In the genomic region with DNA sequence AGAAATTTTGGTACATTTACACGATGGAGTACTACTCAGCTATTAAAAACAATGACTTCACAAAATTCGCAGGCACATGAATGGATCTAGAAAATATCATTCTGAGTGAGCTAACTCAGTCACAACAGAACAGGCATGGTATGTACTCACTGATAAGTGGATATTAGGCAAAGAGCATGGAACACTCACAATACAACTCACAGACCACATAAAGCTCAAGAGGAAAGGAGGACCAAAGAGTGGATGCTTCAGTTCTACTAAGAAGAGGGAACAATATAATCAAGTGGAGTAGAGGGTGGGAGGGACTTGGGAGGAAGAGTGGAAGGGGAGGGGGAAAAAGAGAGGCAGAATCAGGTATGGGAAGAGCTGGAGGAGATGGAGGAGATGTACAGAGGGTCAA, we compare ENCODE assay signal across 27 mouse cellular contexts.
"Had no signal": no experiment of that assay in that cellular context is flagged by ENCODE, and none has a peak within 500 bp of the region (broad histone marks: within the 10 kb centered on the region; RNA-seq: fewer than 3 reads in every experiment).

No protein-coding gene starts in this region.

- ATAC-seq: forebrain, embryonic 13.5 days; forebrain, embryonic 14.5 days; forebrain, embryonic 15.5 days; forebrain, embryonic 16.5 days; forebrain, postnatal 0 days had no signal

- H3K4me2 ChIP-seq: embryonic facial prominence, embryonic 12.5 days; embryonic facial prominence, embryonic 13.5 days; embryonic facial prominence, embryonic 15.5 days; forebrain, embryonic 12.5 days; forebrain, embryonic 13.5 days; forebrain, embryonic 15.5 days had no signal

- H3K4me1 ChIP-seq: embryonic facial prominence, embryonic 10.5 days; embryonic facial prominence, embryonic 12.5 days; embryonic facial prominence, embryonic 13.5 days; embryonic facial prominence, embryonic 15.5 days had no signal

- H3K9ac ChIP-seq: embryonic facial prominence, embryonic 12.5 days; embryonic facial prominence, embryonic 13.5 days; embryonic facial prominence, embryonic 15.5 days; forebrain, embryonic 12.5 days; forebrain, embryonic 13.5 days; forebrain, embryonic 15.5 days; forebrain, postnatal 0 days had no signal

- H3K36me3 ChIP-seq: embryonic facial prominence, embryonic 10.5 days; embryonic facial prominence, embryonic 12.5 days; embryonic facial prominence, embryonic 13.5 days; embryonic facial prominence, embryonic 15.5 days; forebrain, embryonic 10.5 days; forebrain, embryonic 12.5 days; forebrain, embryonic 15.5 days had no signal

- H3K9me3 ChIP-seq: embryonic facial prominence, embryonic 10.5 days; embryonic facial prominence, embryonic 12.5 days; embryonic facial prominence, embryonic 13.5 days; embryonic facial prominence, embryonic 15.5 days; forebrain, embryonic 10.5 days; forebrain, embryonic 12.5 days; forebrain, embryonic 13.5 days; forebrain, embryonic 15.5 days had no signal

- H3K27me3 ChIP-seq: embryonic facial prominence, embryonic 12.5 days; embryonic facial prominence, embryonic 13.5 days; embryonic facial prominence, embryonic 15.5 days; forebrain, embryonic 13.5 days; forebrain, embryonic 15.5 days had no signal

- DNase-seq: cerebellum, adult 18-20 months; cerebellum, adult 2 months; cerebellum, adult 8-10 months; cerebellum, adult 9-10 months; cerebellum, adult 9-11 months; cerebellum, postnatal 10 days; cerebellum, postnatal 14 days; cerebellum, postnatal 25 days; cerebellum, postnatal 36 days; embryo, embryonic 11 days; forebrain, postnatal 0 days; gastrocnemius, adult 2 months; gastrocnemius, postnatal 10 days; gastrocnemius, postnatal 14 days; gastrocnemius, postnatal 25 days; gastrocnemius, postnatal 36 days had no signal

- H3K4me3 ChIP-seq: embryonic facial prominence, embryonic 10.5 days; embryonic facial prominence, embryonic 12.5 days; embryonic facial prominence, embryonic 13.5 days; embryonic facial prominence, embryonic 15.5 days; erythroblast, embryonic 14.5 days; forebrain, embryonic 10.5 days; forebrain, embryonic 12.5 days; forebrain, embryonic 13.5 days; forebrain, embryonic 15.5 days; gastrocnemius, adult 2 months had no signal

- H3K27ac ChIP-seq: embryonic facial prominence, embryonic 10.5 days; embryonic facial prominence, embryonic 12.5 days; embryonic facial prominence, embryonic 13.5 days; embryonic facial prominence, embryonic 15.5 days; forebrain, embryonic 10.5 days; forebrain, embryonic 12.5 days; forebrain, embryonic 13.5 days; forebrain, embryonic 15.5 days; gastrocnemius, adult 2 months had no signal
